Mouse (Mus musculus) E14TG2a.4 (cell line): ENCODE data around the gene Tax1bp1.

Experiments used
- H3K27me3 ChIP-seq: 2 replicates; pipeline ENCODE4 v1.6.1; 2014; ENCODE audit warnings: low read length, control low read depth; ENCODE audit not compliant: insufficient read depth
- H3K36me3 ChIP-seq: 2 replicates; pipeline ENCODE4 v1.6.1; 2014; ENCODE audit warnings: low read length, control low read depth; ENCODE audit not compliant: insufficient read depth
- H3K4me1 ChIP-seq: replicated peaks from 2 replicates; pipeline ENCODE4 v1.6.1; 2014; ENCODE audit warnings: low read depth, low read length, control low read depth
- H3K4me3 ChIP-seq: replicated peaks from 2 replicates; pipeline ENCODE4 v1.5.1; 2014; ENCODE audit warnings: mild to moderate bottlenecking, low read length
- H3K9me3 ChIP-seq: 2 replicates; pipeline ENCODE4 v1.6.1; 2014; ENCODE audit warnings: low read length, control low read depth
- CTCF ChIP-seq: conservative IDR thresholded peaks from 2 replicates; pipeline ENCODE4 v1.5.1; 2014; ENCODE audit warnings: low read length
- NANOG ChIP-seq: IDR thresholded peaks from 2 replicates; pipeline ENCODE4 v1.6.1; 2014; ENCODE audit warnings: borderline replicate concordance, low read length, mixed read lengths
- POU5F1 ChIP-seq: IDR thresholded peaks from 2 replicates; pipeline ENCODE4 v1.6.1; 2014; ENCODE audit warnings: low read length, borderline replicate concordance

The Tax1bp1 gene

DNA sequence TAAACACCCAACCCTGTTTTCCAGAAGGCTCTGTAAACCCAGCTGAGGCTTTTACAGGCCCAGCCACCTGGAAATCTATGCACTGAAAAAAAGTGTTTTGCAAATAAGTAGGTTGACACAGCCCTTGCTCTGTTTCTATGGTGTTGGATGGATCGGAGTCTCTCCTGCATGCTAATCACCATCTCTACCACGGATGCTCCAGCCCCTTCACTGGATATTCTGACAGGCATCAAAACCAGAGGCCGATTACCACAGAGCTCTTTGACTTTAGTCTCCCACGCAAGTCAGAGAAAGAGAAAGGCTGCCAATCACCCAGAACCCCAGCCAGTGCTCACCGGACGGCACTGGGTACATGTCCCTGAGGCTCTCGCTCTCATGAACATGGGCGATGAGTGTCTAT is 63.5 kb downstream of the Tax1bp1 start:
- H3K36me3 ChIP-seq = no peaks in the 10 kb centered on the region
- no peak overlapping the region for H3K4me3 ChIP-seq
- no peaks in the 10 kb centered on the region for H3K9me3 ChIP-seq
- TF ChIP-seq CTCF = no peak
- no peak for TF ChIP-seq POU5F1
- TF ChIP-seq NANOG = no peak
- peaks cover 16% of the 10 kb centered on the region for H3K4me1 ChIP-seq
- H3K27me3 ChIP-seq = no peaks in the 10 kb centered on the region

DNA sequence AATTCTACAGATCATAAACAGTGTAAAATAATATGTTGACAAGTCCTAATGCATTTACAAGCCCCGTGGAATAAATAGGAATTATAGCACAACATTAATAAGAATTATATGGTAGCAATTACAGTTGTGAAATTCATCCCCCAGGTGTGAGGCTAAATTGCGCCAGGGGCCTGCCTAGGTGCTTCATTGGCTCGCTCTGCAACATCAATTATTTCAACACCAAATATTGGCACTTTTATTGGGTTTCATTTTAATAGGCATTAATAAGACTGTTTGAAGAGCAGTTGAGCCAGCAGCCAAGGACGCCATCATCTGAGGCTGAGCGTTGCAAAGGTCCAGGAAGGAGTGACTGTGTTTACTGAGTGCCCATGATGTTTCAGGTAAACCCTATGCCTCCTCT is 65.0 kb downstream of the Tax1bp1 start:
- TF ChIP-seq POU5F1 (no peak), CTCF (no peak), NANOG (no peak)
- Histone ChIP-seq H3K36me3 (no peaks in the 10 kb centered on the region), H3K27me3 (no peaks in the 10 kb centered on the region), H3K9me3 (no peaks in the 10 kb centered on the region), H3K4me3 (no peak overlapping the region), H3K4me1 (peaks cover 16% of the 10 kb centered on the region)

DNA sequence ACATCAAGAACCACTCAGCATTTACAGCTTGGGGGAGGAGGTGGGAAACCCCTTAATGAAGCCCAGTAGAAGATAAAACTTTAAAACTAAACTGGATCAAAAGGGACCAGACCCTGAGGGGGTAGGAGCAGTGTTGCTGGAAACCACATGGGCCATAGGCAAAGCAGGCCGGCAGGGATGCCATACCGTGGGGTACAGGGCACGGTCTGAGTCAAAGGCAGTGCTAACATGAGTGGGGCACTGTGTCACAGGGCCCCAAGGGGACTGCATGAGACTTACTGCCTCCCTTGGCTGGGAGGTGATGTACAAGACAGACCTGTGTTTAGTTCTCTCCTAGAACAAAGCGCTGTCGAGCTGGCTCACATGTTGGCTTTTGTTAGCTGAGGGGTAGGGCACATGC is 66.0 kb downstream of the Tax1bp1 start:
- Histone ChIP-seq H3K36me3 (no peaks in the 10 kb centered on the region), H3K27me3 (no peaks in the 10 kb centered on the region), H3K4me1 (peaks cover 16% of the 10 kb centered on the region), H3K9me3 (0 out of 2 replicates have a peak, but pooled peaks cover 5% of the 10 kb centered on the region), H3K4me3 (no peak overlapping the region)
- TF ChIP-seq NANOG (no peak), CTCF (no peak), POU5F1 (no peak)

DNA sequence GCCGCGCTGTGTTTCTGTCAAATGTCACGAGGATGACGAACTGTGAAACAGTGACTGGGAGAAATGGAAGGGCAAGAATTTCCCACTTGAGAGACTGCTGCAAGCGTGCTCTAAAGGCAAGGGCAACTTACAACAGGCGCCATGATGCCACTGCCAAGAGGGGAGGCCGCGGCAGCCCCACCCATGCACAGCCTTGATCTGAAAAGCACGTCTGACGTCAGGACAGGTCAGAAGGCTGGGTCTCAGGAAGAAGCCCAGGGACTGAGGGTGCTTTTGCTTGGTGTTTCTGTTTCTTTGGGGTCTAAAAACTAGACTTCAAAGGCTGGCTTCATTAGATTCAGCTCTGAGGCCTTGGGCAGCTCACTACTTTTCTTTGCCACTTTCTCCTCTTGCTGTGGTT is 76.8 kb downstream of the Tax1bp1 start:
- no peak for TF ChIP-seq POU5F1
- TF ChIP-seq CTCF = no peak
- no peak for TF ChIP-seq NANOG
- H3K27me3 ChIP-seq = no peaks in the 10 kb centered on the region
- H3K4me3 ChIP-seq = peak overlapping the region; percentile 23
- no peaks in the 10 kb centered on the region for H3K9me3 ChIP-seq
- no peaks in the 10 kb centered on the region for H3K36me3 ChIP-seq
- H3K4me1 ChIP-seq = peaks cover 68% of the 10 kb centered on the region

DNA sequence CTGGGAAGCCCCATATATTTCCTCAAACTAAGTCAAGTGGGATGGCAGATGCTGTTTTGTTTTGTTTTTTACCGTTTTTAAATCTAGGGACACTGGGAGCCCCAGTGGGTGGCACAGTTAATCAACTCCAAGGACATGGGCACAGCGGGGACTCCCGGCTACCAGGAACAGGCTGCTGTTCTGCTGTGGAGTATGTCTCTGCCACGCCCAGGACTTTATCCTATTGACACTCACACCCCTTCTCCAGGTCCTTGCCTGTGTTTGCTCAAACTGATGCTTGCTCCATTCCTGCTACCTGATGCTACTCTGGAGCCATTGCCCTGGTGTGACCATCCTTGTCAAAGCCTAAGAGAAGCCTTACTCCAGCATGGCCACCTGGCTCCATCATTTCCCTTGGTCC is 77.3 kb downstream of the Tax1bp1 start:
- no peaks in the 10 kb centered on the region for H3K9me3 ChIP-seq
- H3K4me3 ChIP-seq = peak overlapping the region; percentile 23
- H3K4me1 ChIP-seq = peaks cover 73% of the 10 kb centered on the region
- TF ChIP-seq POU5F1 (no peak), NANOG (0 out of 2 replicates have a peak, but pooled peaks have one; percentile 25), CTCF (no peak)
- H3K36me3 ChIP-seq = no peaks in the 10 kb centered on the region
- no peaks in the 10 kb centered on the region for H3K27me3 ChIP-seq

DNA sequence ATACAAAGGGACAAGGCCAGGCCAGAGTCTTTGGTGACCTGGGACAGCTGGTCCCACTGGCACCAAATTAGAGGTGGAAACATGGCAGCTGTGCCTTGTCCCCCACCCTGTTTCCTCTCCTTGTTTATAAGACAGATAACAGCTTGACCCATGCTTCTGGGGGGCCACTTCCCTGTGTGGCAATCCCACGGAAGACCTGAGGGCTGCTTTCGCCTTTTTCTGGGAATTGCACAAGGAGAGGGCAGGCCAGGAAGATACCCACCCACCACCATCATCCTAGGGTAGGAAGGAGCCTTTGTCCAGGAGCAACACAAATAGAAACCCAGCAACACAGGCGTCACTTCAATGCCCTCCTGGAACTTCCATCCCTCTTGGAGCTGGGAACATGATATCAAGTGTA is 78.9 kb downstream of the Tax1bp1 start:
- Histone ChIP-seq H3K36me3 (no peaks in the 10 kb centered on the region), H3K4me3 (no peak overlapping the region), H3K4me1 (peaks cover 90% of the 10 kb centered on the region), H3K9me3 (no peaks in the 10 kb centered on the region), H3K27me3 (no peaks in the 10 kb centered on the region)
- no peak for TF ChIP-seq NANOG
- TF ChIP-seq POU5F1 = no peak
- no peak for TF ChIP-seq CTCF

DNA sequence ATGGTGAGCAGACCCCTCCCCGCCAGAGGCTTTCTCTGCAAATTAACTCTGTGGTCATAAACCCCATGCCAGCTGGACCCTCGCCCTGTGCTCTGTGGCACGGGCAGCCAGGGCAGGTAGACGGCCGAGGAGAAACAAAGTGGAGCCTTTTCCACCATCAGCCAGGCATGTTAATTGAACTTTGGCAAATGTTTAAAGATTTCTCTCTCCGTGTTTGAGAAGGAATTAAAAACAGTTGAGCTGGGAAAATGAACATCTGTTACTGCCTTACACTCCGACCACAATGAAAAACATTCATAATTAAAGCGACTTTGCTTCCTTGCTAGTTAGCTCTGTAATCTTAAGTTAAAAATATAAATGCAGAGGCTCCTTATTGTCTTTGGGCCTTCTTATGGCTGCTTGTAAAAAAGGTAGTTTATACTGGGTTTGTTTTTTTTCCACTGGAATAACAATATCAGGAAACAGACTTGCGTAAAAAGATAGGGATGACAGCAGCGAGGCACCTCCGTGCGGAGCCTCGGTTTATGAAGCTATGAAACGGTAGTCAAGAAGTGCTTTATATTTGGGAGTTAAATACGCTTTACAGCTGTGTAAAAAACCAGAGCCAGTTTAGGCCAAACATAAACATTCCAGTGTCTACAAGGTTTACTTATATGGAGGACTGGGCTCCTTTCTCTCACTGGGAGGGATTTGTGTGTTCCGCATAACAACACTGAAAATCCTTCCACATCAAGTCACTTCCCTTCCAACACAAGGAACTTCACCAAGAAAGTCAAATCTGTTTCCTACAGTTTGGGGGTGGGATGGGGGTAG is 81.7 kb downstream of the Tax1bp1 start:
- TF ChIP-seq POU5F1 = no peak
- TF ChIP-seq CTCF = no peak
- no peak for TF ChIP-seq NANOG
- H3K27me3 ChIP-seq = no peaks in the 10 kb centered on the region
- H3K4me1 ChIP-seq = peaks cover 87% of the 10 kb centered on the region
- no peaks in the 10 kb centered on the region for H3K36me3 ChIP-seq
- H3K4me3 ChIP-seq = no peak overlapping the region
- H3K9me3 ChIP-seq = peaks cover 5% of the 10 kb centered on the region

DNA sequence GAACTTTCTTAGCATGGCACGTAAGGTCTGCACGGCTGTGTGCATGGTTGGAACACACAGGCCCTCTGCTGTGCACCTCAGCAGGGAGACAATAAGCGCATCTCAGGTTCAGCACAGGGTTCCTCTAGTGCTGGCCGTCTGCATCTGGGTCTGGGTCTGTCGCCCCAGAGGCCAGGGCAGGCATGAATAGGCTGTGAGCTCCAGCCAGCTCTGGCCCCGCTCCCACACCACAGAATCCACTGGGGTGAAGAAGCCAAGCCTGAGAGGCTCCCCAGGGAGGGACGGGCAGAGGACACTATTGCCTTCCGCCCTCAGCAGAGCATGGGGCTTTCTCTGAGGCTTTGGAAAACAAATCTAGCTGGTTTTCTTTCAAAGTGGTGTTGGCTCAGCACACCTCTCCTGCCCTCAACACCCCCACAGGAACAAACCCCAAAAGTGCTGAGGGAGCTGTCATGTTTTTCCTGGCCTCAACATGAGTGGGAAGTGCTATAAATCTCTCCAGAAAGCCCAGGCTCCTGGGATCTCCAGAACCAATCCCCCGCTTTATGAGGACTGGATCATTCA is 82.6 kb downstream of the Tax1bp1 start:
- no peaks in the 10 kb centered on the region for H3K27me3 ChIP-seq
- no peaks in the 10 kb centered on the region for H3K36me3 ChIP-seq
- TF ChIP-seq CTCF = no peak
- TF ChIP-seq NANOG = no peak
- no peak for TF ChIP-seq POU5F1
- peaks cover 5% of the 10 kb centered on the region for H3K9me3 ChIP-seq
- peaks cover 80% of the 10 kb centered on the region for H3K4me1 ChIP-seq
- H3K4me3 ChIP-seq = no peak overlapping the region
